Mouse (Mus musculus) brain, embryonic 14.5 days (tissue): Measurements from ENCODE around the gene Atxn1l.

Experiments
- CTCF ChIP-seq: fragments of 200-500 bp; IDR thresholded peaks from 2 replicates; pipeline ENCODE4 v1.5.1; 2012; ENCODE audit warnings: inconsistent platforms, mild to moderate bottlenecking, moderate library complexity, borderline replicate concordance; ENCODE audit not compliant: insufficient read depth, insufficient read length; ENCODE audit errors: extremely low read depth
- POLR2A ChIP-seq: fragments of 200-500 bp; IDR thresholded peaks from 2 replicates; pipeline ENCODE4 v1.6.1; 2012; ENCODE audit warnings: mild to moderate bottlenecking, inconsistent platforms, borderline replicate concordance; ENCODE audit not compliant: poor library complexity, insufficient read depth, insufficient read length, severe bottlenecking; ENCODE audit errors: extremely low read depth

- TF ChIP-seq CTCF (no peak), POLR2A (no peak)
Observed at GRCm38 (mm10) chr8:109764031-109764430, 26.5 kb upstream of the Atxn1l start.
